Mouse (Mus musculus): ENCODE measurements around the gene Paics. TPM values are rescaled to one million over a fixed set of nuclear protein-coding genes. Genes with fewer than 3 reads are reported as not detected.
A peak's percentile ranks its signal among the peaks of the same experiment; 100 is the strongest.

Paics gene
- polyA plus RNA-seq, 1 experiment from 2014 or later: 346 TPM

GRCm38 (mm10) chr5:76984015-76984414, 32.9 kb downstream of the Paics start:
- Histone ChIP-seq H3K4me1 (no peaks in the 10 kb centered on the region), H3K9ac (no peak overlapping the region), H3K4me2 (no peak overlapping the region), H3K4me3 (replicated peaks) (no peak overlapping the region), H3K9me3 (no peaks in the 10 kb centered on the region), H3K27ac (no peak overlapping the region), H3K27me3 (no peaks in the 10 kb centered on the region), H3K36me3 (replicated peaks) (peaks cover 77% of the 10 kb centered on the region)
- no peak for ATAC-seq (ENCODE audit: low FRiP score)
- 92% methylated on average over 11 of the region's 11 CpGs for WGBS

- ATAC-seq (ENCODE audit: low FRiP score): no peak
- no peaks in the 10 kb centered on the region for H3K9me3 ChIP-seq
- H3K36me3 ChIP-seq (replicated peaks): peaks cover 79% of the 10 kb centered on the region
- no peak overlapping the region for H3K4me3 ChIP-seq (replicated peaks)
- H3K9ac ChIP-seq: no peak overlapping the region
- 97% methylated on average over 3 of the region's 3 CpGs for WGBS
- H3K27me3 ChIP-seq: no peaks in the 10 kb centered on the region
- no peaks in the 10 kb centered on the region for H3K4me1 ChIP-seq
- H3K4me2 ChIP-seq: no peak overlapping the region
- H3K27ac ChIP-seq: no peak overlapping the region
These were observed 39.7 kb downstream of the Paics start for GRCm38 (mm10) chr5:76990789-76991188.

GRCm38 (mm10) chr5:76993174-76993814, 42.2 kb downstream of the Paics start:
- Histone ChIP-seq H3K27me3 (no peaks in the 10 kb centered on the region), H3K36me3 (replicated peaks) (peaks cover 82% of the 10 kb centered on the region), H3K9ac (no peak overlapping the region), H3K9me3 (no peaks in the 10 kb centered on the region), H3K4me3 (replicated peaks) (no peak overlapping the region), H3K4me1 (no peaks in the 10 kb centered on the region), H3K4me2 (no peak overlapping the region), H3K27ac (no peak overlapping the region)
- 94% methylated on average over 5 of the region's 5 CpGs for WGBS
- no peak for ATAC-seq (ENCODE audit: low FRiP score)

- Histone ChIP-seq H3K4me3 (replicated peaks) (no peak overlapping the region), H3K9ac (no peak overlapping the region), H3K27me3 (no peaks in the 10 kb centered on the region), H3K4me1 (no peaks in the 10 kb centered on the region), H3K27ac (no peak overlapping the region), H3K36me3 (replicated peaks) (peaks cover 69% of the 10 kb centered on the region), H3K4me2 (no peak overlapping the region), H3K9me3 (no peaks in the 10 kb centered on the region)
- ATAC-seq (ENCODE audit: low FRiP score): no peak
- 53% methylated on average over 5 of the region's 5 CpGs for WGBS
These were observed 47.3 kb downstream of the Paics start for GRCm38 (mm10) chr5:76998416-76998815.

- Histone ChIP-seq H3K4me1 (no peaks in the 10 kb centered on the region), H3K9ac (no peak overlapping the region), H3K4me2 (no peak overlapping the region), H3K27me3 (no peaks in the 10 kb centered on the region), H3K36me3 (replicated peaks) (peaks cover 46% of the 10 kb centered on the region), H3K27ac (no peak overlapping the region), H3K9me3 (no peaks in the 10 kb centered on the region), H3K4me3 (replicated peaks) (no peak overlapping the region)
- ATAC-seq (ENCODE audit: low FRiP score): no peak
- WGBS: 93% methylated on average over 17 of the region's 17 CpGs
These were observed 50.1 kb downstream of the Paics start for GRCm38 (mm10) chr5:77001192-77001591.

GRCm38 (mm10) chr5:77004051-77004821, 53.1 kb downstream of the Paics start, which contains the start of gene Arl9:
Gene Arl9, plus strand, starts transcription at chr5:77004055.
- ATAC-seq (ENCODE audit: low FRiP score): no peak

GRCm38 (mm10) chr5:77010352-77010751, 59.2 kb downstream of the Paics start:
- no peaks in the 10 kb centered on the region for H3K4me1 ChIP-seq
- H3K27me3 ChIP-seq: no peaks in the 10 kb centered on the region
- no peak overlapping the region for H3K27ac ChIP-seq
- 92% methylated on average over 9 of the region's 9 CpGs for WGBS
- no peaks in the 10 kb centered on the region for H3K9me3 ChIP-seq
- H3K4me3 ChIP-seq (replicated peaks): no peak overlapping the region
- H3K4me2 ChIP-seq: no peak overlapping the region
- H3K9ac ChIP-seq: no peak overlapping the region
- no peaks in the 10 kb centered on the region for H3K36me3 ChIP-seq (replicated peaks)
- ATAC-seq (ENCODE audit: low FRiP score): no peak

More at GRCm38 (mm10) chr5:77004051-77004821, 53.1 kb downstream of the Paics start, which contains the start of gene Arl9:
- H3K4me2 ChIP-seq: no peak within 1 kb of the TSS
- H3K4me3 ChIP-seq (replicated peaks): no peak within 1 kb of the TSS
- 96% methylated on average over 6 of the region's 6 CpGs for WGBS
- H3K27ac ChIP-seq: no peak within 1 kb of the TSS
- H3K27me3 ChIP-seq: no peaks in the 10 kb centered on the region
- no peak within 1 kb of the TSS for H3K9ac ChIP-seq
- no peaks in the 10 kb centered on the region for H3K4me1 ChIP-seq
- H3K36me3 ChIP-seq (replicated peaks): peaks cover 21% of the 10 kb centered on the region
- no peaks in the 10 kb centered on the region for H3K9me3 ChIP-seq

- Histone ChIP-seq H3K36me3 (replicated peaks) (no peaks in the 10 kb centered on the region), H3K27ac (no peak overlapping the region), H3K27me3 (peaks cover under 1% of the 10 kb centered on the region; the same call in 1 of the 2 replicates), H3K9ac (no peak overlapping the region), H3K4me2 (no peak overlapping the region), H3K9me3 (no peaks in the 10 kb centered on the region), H3K4me1 (no peaks in the 10 kb centered on the region), H3K4me3 (replicated peaks) (no peak overlapping the region)
- no peak for ATAC-seq (ENCODE audit: low FRiP score)
- 72% methylated on average over 3 of the region's 3 CpGs for WGBS
These were observed 60.0 kb downstream of the Paics start for GRCm38 (mm10) chr5:77011082-77011481.

GRCm38 (mm10) chr5:77013171-77013570, 62.1 kb downstream of the Paics start:
- no peak overlapping the region for H3K4me3 ChIP-seq (replicated peaks)
- ATAC-seq (ENCODE audit: low FRiP score): no peak
- 86% methylated on average over 3 of the region's 3 CpGs for WGBS
- no peak overlapping the region for H3K9ac ChIP-seq
- no peaks in the 10 kb centered on the region for H3K36me3 ChIP-seq (replicated peaks)
- no peaks in the 10 kb centered on the region for H3K4me1 ChIP-seq
- H3K27ac ChIP-seq: no peak overlapping the region
- peaks cover 16% of the 10 kb centered on the region for H3K27me3 ChIP-seq
- H3K9me3 ChIP-seq: no peaks in the 10 kb centered on the region
- no peak overlapping the region for H3K4me2 ChIP-seq

DNA sequence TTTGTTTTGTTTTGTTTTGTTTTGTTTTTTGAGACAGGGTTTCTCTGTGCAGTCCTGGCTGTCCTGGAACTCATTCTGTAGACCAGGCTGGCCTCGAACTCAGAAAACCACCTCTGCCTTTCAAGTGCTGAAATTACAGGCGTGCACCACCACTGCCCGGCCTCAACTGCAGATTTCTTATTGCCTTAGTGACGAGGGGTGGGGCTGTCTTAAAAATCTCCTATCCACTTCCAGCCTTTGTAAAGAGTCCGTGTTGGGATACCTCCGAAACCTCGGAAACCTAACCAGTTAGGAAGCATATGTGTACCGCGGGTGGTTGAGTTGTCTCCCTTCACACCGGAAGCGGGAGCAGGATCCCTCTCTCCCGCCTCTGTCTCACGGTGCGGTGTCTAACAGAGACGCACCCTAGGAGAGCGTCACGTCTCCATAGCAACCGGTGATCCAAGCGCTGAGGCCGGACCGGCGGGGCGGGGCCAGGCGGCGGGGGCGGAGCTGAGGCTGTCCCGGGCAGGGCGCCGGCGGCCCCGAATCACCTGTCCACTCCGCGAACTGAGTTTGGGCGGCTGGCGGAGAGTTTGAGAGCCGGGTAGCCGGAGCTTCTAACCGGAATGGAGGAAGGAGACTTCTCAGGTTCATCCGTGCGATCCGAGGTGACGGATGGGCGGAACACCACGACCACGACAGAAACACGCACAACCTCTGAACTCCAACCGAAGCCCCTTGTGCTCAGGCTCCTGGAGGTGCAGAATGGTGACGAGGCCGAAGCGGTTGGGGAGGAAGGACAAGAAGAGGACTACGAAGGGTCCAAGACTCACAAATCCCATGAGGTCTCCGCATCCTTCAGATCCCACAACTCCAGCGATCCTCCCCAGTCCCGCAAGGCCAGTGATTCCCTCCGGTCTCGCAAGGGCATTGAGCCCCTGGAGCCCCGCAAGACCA, 64.7 kb downstream of the Paics start, which contains the start of gene Thegl:
Thegl (plus strand) TSS at position 480 of the 939 bp plus-strand sequence.
- peak within 1 kb of the TSS; percentile 50 for H3K4me3 ChIP-seq (replicated peaks)
- peak within 1 kb of the TSS; percentile 59 for H3K4me2 ChIP-seq
- no peaks in the 10 kb centered on the region for H3K9me3 ChIP-seq
- H3K36me3 ChIP-seq (replicated peaks): no peaks in the 10 kb centered on the region
- ATAC-seq (ENCODE audit: low FRiP score): peak; percentile 99
- H3K27me3 ChIP-seq: peaks cover 16% of the 10 kb centered on the region
- peak within 1 kb of the TSS; percentile 38 for H3K9ac ChIP-seq
- 14% methylated on average over 57 of the region's 57 CpGs for WGBS
- H3K4me1 ChIP-seq: no peaks in the 10 kb centered on the region
- no peak within 1 kb of the TSS for H3K27ac ChIP-seq
